Mouse (Mus musculus): ENCODE results near the gene Pou3f3. TPM values are rescaled to one million over a fixed set of nuclear protein-coding genes. Genes with fewer than 3 reads are reported as not detected.

Gene Pou3f3
- polyA plus RNA-seq, 1 experiment = 0.09 TPM

DNA sequence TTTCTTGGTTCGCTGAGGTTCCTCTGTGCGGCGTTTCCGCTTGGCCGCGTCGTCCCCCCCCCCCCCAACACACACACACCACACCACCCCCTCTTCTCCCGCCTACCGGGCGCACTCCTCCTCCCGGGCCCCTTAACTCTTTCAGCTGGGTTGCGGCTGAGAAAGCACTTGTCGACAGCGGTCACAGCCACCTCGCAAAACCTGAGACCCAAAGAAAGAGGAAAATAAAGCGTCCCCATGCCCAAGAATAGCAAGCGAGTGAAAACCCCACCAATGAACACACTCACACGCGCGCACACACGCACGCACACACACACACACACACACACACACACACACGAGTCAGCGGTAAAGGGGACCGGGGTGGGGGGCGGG lies 1.3 kb upstream of the Pou3f3 start:
- Histone ChIP-seq H3K27me3 (ENCODE audit: control insufficient read depth, insufficient read depth, low read length) (peaks cover 43% of the 10 kb centered on the region), H3K36me3 (ENCODE audit: control insufficient read depth, insufficient read depth, low read length) (no peaks in the 10 kb centered on the region), H3K4me1 (replicated peaks; ENCODE audit: control insufficient read depth, insufficient read depth, low read length) (0 out of 2 replicates have a peak, but pooled peaks cover 4% of the 10 kb centered on the region), H3K27ac (ENCODE audit: control insufficient read depth, insufficient read depth, low read length) (no peak overlapping the region), H3K4me3 (ENCODE audit: control insufficient read depth, insufficient read depth, low read length) (no peak overlapping the region)
- whole genome bisulfite sequencing = 2% methylated on average over 26 of the region's 26 CpGs
- TF ChIP-seq CTCF (IDR thresholded peaks at IDR 0.05; ENCODE audit: borderline replicate concordance, control insufficient read depth, extremely low read depth, insufficient read depth, low read length, poor library complexity) = no peak
- TF ChIP-seq POLR2A (IDR thresholded peaks at IDR 0.05; ENCODE audit: control insufficient read depth, extremely low read depth, insufficient read depth, low read length, poor library complexity) = no peak
- no peak for DNase-seq

DNA sequence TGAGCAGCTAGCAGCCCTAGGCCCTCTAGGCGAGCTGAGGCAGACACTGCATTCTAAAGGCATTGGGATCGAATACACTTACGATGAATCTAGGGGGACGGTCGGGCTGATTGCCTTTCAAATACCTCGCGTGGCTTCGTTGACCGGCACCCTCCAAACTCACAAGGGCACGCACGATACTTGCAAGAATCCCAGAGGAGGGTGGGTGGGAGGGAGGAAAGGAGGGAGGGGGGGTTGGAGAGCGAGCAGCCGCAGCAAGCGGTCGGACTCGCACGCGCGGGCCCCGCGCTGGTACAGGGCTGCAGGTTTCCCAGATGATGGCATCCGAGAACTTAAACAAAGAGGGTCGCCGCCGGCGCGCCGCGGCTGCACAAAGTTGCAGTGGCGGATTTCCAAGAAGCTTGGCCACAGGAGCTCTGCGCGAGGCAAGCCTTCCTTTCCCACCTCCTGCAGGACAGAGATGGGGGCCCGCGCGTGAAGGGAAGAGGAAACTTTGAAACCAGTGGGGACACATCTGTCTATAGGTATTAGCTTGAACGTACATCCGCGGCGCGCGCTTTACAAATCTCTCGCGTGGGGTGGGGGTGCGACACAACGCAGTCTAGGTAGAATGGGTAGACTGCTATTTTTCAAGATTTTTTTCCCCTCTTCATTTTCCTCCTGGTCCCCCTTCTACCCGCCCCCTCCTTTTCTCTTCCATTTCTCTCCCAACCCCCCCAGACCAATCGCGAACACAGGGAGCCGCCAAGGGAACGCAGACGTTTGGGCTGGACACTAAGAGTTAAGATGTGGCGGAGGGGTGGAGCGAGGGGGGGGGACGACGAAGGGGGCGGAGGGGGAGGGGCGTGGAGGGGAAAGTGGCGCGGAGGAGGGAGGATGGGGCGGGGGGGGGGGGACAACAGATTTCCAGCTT lies 647 bp upstream of the Pou3f3 start:
- no peak overlapping the region for H3K4me3 ChIP-seq (ENCODE audit: control insufficient read depth, insufficient read depth, low read length)
- 7% methylated on average over 57 of the region's 60 CpGs for WGBS
- H3K27me3 ChIP-seq (ENCODE audit: control insufficient read depth, insufficient read depth, low read length) = peaks cover 41% of the 10 kb centered on the region
- H3K4me1 ChIP-seq (replicated peaks; ENCODE audit: control insufficient read depth, insufficient read depth, low read length) = 0 out of 2 replicates have a peak, but pooled peaks cover 4% of the 10 kb centered on the region
- no peak overlapping the region for H3K27ac ChIP-seq (ENCODE audit: control insufficient read depth, insufficient read depth, low read length)
- TF ChIP-seq CTCF (IDR thresholded peaks at IDR 0.05; ENCODE audit: borderline replicate concordance, control insufficient read depth, extremely low read depth, insufficient read depth, low read length, poor library complexity) (no peak), POLR2A (IDR thresholded peaks at IDR 0.05; ENCODE audit: control insufficient read depth, extremely low read depth, insufficient read depth, low read length, poor library complexity) (no peak)
- no peak for DNase-seq
- H3K36me3 ChIP-seq (ENCODE audit: control insufficient read depth, insufficient read depth, low read length) = no peaks in the 10 kb centered on the region

DNA sequence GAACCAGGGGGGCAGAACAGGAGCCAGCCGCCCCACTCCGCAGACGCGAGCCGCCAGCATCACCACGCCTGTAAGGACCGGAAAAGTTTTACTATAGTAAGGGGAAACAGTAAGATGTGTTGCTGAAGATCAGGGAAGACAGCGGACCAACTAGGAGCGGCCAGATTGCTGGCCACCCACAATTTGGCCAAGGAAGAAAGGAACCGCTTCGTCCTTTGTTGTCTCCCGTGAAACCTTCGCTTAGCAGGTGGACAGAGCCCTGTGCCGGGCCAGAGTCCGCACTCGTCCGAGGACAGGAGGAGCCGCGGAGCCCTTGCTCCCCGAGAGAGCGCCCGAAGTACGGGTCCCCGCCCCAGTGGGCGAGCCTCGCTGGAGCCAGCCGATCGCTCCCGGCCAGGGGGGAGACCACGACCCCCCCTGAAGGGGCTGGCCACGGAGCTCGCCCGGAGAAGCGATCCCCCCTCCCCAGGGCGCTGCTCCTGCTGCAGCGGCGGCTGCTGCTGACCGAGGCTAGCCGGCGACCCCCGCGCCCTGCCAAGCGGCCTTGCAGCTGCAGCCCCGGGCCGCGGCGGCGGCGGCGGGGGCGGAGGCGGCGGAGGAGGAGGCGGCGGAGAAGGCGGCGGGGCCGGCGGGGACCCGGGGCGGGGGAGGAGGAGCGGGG lies 933 bp downstream of the Pou3f3 start:
- WGBS = 8% methylated on average over 54 of the region's 62 CpGs
- Histone ChIP-seq H3K36me3 (ENCODE audit: control insufficient read depth, insufficient read depth, low read length) (no peaks in the 10 kb centered on the region), H3K27me3 (ENCODE audit: control insufficient read depth, insufficient read depth, low read length) (peaks cover 41% of the 10 kb centered on the region), H3K4me1 (replicated peaks; ENCODE audit: control insufficient read depth, insufficient read depth, low read length) (0 out of 2 replicates have a peak, but pooled peaks cover 4% of the 10 kb centered on the region), H3K4me3 (ENCODE audit: control insufficient read depth, insufficient read depth, low read length) (no peak overlapping the region), H3K27ac (ENCODE audit: control insufficient read depth, insufficient read depth, low read length) (no peak overlapping the region)
- no peak for DNase-seq
- TF ChIP-seq POLR2A (IDR thresholded peaks at IDR 0.05; ENCODE audit: control insufficient read depth, extremely low read depth, insufficient read depth, low read length, poor library complexity) (no peak), CTCF (IDR thresholded peaks at IDR 0.05; ENCODE audit: borderline replicate concordance, control insufficient read depth, extremely low read depth, insufficient read depth, low read length, poor library complexity) (no peak)

DNA sequence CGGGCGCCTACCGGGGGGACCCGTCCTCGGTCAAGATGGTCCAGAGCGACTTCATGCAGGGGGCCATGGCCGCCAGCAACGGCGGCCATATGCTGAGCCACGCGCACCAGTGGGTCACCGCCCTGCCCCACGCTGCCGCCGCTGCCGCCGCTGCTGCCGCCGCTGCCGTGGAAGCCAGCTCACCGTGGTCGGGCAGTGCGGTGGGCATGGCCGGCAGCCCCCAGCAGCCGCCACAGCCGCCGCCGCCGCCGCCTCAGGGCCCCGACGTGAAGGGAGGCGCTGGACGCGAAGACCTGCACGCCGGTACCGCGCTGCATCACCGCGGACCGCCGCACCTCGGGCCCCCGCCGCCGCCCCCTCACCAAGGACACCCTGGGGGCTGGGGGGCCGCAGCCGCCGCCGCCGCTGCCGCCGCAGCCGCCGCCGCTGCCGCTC lies 1.8 kb downstream of the Pou3f3 start:
- no peaks in the 10 kb centered on the region for H3K36me3 ChIP-seq (ENCODE audit: control insufficient read depth, insufficient read depth, low read length)
- no peak overlapping the region for H3K4me3 ChIP-seq (ENCODE audit: control insufficient read depth, insufficient read depth, low read length)
- H3K4me1 ChIP-seq (replicated peaks; ENCODE audit: control insufficient read depth, insufficient read depth, low read length) = 0 out of 2 replicates have a peak, but pooled peaks cover 4% of the 10 kb centered on the region
- H3K27ac ChIP-seq (ENCODE audit: control insufficient read depth, insufficient read depth, low read length) = no peak overlapping the region
- no peak for DNase-seq
- TF ChIP-seq POLR2A (IDR thresholded peaks at IDR 0.05; ENCODE audit: control insufficient read depth, extremely low read depth, insufficient read depth, low read length, poor library complexity) = no peak
- WGBS = 4% methylated on average over 58 of the region's 58 CpGs
- peaks cover 36% of the 10 kb centered on the region for H3K27me3 ChIP-seq (ENCODE audit: control insufficient read depth, insufficient read depth, low read length)

DNA sequence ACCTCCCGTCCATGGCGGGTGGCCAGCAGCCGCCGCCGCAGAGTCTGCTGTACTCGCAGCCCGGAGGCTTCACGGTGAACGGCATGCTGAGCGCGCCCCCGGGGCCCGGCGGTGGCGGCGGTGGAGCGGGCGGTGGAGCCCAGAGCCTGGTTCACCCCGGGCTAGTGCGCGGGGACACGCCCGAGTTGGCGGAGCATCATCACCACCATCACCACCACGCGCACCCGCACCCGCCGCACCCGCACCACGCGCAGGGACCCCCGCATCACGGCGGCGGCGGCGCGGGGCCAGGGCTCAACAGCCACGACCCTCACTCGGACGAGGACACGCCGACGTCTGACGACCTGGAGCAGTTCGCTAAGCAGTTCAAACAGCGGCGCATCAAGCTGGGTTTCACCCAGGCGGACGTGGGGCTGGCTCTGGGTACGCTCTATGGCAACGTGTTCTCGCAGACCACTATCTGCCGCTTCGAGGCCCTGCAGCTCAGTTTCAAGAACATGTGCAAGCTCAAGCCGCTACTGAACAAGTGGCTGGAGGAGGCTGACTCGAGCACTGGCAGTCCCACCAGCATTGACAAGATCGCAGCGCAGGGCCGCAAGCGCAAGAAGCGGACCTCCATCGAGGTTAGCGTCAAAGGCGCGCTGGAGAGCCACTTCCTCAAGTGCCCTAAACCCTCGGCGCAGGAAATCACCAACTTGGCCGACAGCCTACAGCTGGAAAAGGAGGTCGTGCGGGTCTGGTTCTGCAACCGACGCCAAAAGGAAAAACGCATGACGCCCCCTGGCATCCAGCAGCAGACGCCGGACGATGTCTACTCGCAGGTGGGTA lies 2.4 kb downstream of the Pou3f3 start:
- H3K4me1 ChIP-seq (replicated peaks; ENCODE audit: control insufficient read depth, insufficient read depth, low read length) = 0 out of 2 replicates have a peak, but pooled peaks cover 4% of the 10 kb centered on the region
- no peak overlapping the region for H3K27ac ChIP-seq (ENCODE audit: control insufficient read depth, insufficient read depth, low read length)
- H3K36me3 ChIP-seq (ENCODE audit: control insufficient read depth, insufficient read depth, low read length) = no peaks in the 10 kb centered on the region
- 6% methylated on average over 80 of the region's 80 CpGs for WGBS
- no peak for DNase-seq
- H3K4me3 ChIP-seq (ENCODE audit: control insufficient read depth, insufficient read depth, low read length) = no peak overlapping the region
- H3K27me3 ChIP-seq (ENCODE audit: control insufficient read depth, insufficient read depth, low read length) = peaks cover 37% of the 10 kb centered on the region
- TF ChIP-seq CTCF (IDR thresholded peaks at IDR 0.05; ENCODE audit: borderline replicate concordance, control insufficient read depth, extremely low read depth, insufficient read depth, low read length, poor library complexity) (no peak), POLR2A (IDR thresholded peaks at IDR 0.05; ENCODE audit: control insufficient read depth, extremely low read depth, insufficient read depth, low read length, poor library complexity) (no peak)
